Mouse (Mus musculus): ENCODE measurements around the gene Kmt2e.

The Kmt2e gene

GRCm38 (mm10) chr5:23433720-23434597 lies at the start of gene Kmt2e:
Kmt2e (plus strand) TSS chr5:23434441.
- peak; percentile 93 to 96 for DNase-seq

- no peak for DNase-seq
These were observed 49.1 kb upstream of the Kmt2e start for GRCm38 (mm10) chr5:23385136-23385535.

- no peak for DNase-seq
These were observed 48.5 kb upstream of the Kmt2e start for GRCm38 (mm10) chr5:23385763-23386217.

GRCm38 (mm10) chr5:23386562-23387312 lies 47.5 kb upstream of the Kmt2e start:
- DNase-seq, result peak; percentile 78 to 87

- DNase-seq, result no peak
These were observed 47.0 kb upstream of the Kmt2e start for GRCm38 (mm10) chr5:23387313-23387666.

GRCm38 (mm10) chr5:23388091-23388490 lies 46.1 kb upstream of the Kmt2e start:
- DNase-seq, result no peak

GRCm38 (mm10) chr5:23389601-23390305 lies 44.5 kb upstream of the Kmt2e start:
- DNase-seq, result no peak

GRCm38 (mm10) chr5:23391714-23392113 lies 42.5 kb upstream of the Kmt2e start:
- DNase-seq, result no peak

- DNase-seq, result no peak
These were observed 40.4 kb upstream of the Kmt2e start for GRCm38 (mm10) chr5:23393870-23394269.

- DNase-seq, result no peak
These were observed 39.7 kb upstream of the Kmt2e start for GRCm38 (mm10) chr5:23394366-23395145.

GRCm38 (mm10) chr5:23395721-23396120 lies 38.5 kb upstream of the Kmt2e start:
- no peak for DNase-seq

- DNase-seq, result no peak
These were observed 37.5 kb upstream of the Kmt2e start for GRCm38 (mm10) chr5:23396756-23397155.

- DNase-seq, result no peak
These were observed 34.1 kb upstream of the Kmt2e start for GRCm38 (mm10) chr5:23400156-23400555.

GRCm38 (mm10) chr5:23400868-23401267 lies 33.4 kb upstream of the Kmt2e start:
- DNase-seq, result no peak

- no peak for DNase-seq
These were observed 32.9 kb upstream of the Kmt2e start for GRCm38 (mm10) chr5:23401368-23401767.

GRCm38 (mm10) chr5:23401999-23402398 lies 32.2 kb upstream of the Kmt2e start:
- no peak for DNase-seq

GRCm38 (mm10) chr5:23403161-23403560 lies 31.1 kb upstream of the Kmt2e start:
- DNase-seq, result peak in 1 of 2 experiments; percentile 29

GRCm38 (mm10) chr5:23405666-23406404 lies 28.4 kb upstream of the Kmt2e start:
- DNase-seq, result no peak

- DNase-seq, result no peak
These were observed 27.9 kb upstream of the Kmt2e start for GRCm38 (mm10) chr5:23406405-23406745.

GRCm38 (mm10) chr5:23408106-23408505 lies 26.1 kb upstream of the Kmt2e start:
- no peak for DNase-seq

GRCm38 (mm10) chr5:23410040-23410717 lies 24.1 kb upstream of the Kmt2e start:
- peak; percentile 54 to 68 for DNase-seq

Measured in kidney, postnatal 4 days (tissue).